Mouse (Mus musculus) splenic B cell, adult 2 months (primary cell): ENCODE data around the gene Cd2ap.

Experiments
- DNase-seq: peaks from one replicate; pipeline ENCODE4 v3.0.0-alpha.2; 2011; ENCODE audit warnings: low read depth, low spot score
- H3K27me3 ChIP-seq: 2 replicates; pipeline ENCODE4 v1.6.1; 2012; ENCODE audit warnings: mild to moderate bottlenecking, low read length, moderate library complexity, mixed read lengths; ENCODE audit not compliant: control insufficient read depth, poor library complexity, insufficient read depth, severe bottlenecking
- H3K36me3 ChIP-seq: 2 replicates; pipeline ENCODE4 v1.6.1; 2012; ENCODE audit warnings: mild to moderate bottlenecking, low read length, moderate library complexity, mixed read lengths; ENCODE audit not compliant: control insufficient read depth, poor library complexity, insufficient read depth, severe bottlenecking

Gene Cd2ap

DNA sequence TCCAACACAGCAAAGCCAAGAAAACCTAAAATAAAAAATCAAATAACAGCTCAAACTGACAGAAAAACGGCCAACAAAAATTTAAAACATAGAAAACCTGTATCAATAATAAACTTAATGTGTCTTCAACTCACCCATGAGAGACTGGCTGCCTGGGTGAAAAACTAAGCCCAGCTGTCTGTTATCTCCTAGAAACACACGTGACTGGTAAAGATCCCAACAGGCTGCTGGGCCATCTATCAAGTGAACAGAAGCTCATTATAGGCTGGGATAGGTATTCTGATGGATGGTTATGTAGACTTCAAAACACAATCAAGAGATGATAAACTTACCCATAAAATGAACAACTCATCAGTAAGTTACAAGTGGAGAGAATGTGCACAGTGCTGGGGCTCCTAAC lies 86.7 kb downstream of the Cd2ap start:
- no peak for DNase-seq
- Histone ChIP-seq H3K36me3 (no peaks in the 10 kb centered on the region), H3K27me3 (no peaks in the 10 kb centered on the region)

DNA sequence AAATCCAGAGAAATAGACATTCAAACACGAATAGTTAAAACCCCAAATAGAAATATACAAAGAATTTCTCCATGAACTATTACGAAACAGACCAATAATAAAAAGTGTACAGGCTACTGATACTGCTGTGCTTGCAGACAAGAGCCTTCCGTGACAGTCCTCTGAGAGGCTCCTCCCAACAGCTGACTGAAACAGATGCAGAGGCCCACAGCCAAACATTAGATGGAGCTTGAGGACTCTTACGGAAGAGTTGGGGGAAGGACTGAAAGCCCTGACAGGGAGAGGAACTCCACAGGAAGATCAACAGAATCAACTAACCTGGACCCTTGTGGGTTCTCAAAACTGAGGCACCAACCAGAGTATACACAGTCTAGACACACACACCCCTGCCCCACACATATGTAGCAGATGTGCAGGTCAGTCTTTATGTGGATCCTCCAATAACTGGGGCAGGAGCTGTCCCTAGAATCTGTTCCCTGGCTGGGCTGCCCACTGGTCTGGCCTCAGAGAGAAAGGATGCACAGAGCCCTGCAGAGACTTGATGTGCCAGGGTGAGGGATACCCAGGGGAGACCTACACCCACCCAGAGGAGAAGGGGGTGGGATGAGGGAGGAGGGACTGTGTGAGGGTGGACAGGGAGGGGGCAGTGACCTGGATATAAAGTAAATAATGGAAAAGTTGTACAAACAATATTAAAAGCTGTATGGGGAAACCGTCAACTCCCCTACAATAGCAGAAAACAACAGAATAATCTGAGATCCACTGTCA lies 87.6 kb downstream of the Cd2ap start:
- Histone ChIP-seq H3K36me3 (no peaks in the 10 kb centered on the region), H3K27me3 (no peaks in the 10 kb centered on the region)
- no peak for DNase-seq

GRCm38 (mm10) chr17:42782156-42782757 lies 94.2 kb downstream of the Cd2ap start:
- H3K36me3 ChIP-seq, result no peaks in the 10 kb centered on the region
- no peaks in the 10 kb centered on the region for H3K27me3 ChIP-seq
- DNase-seq, result peak; percentile 79

- no peak for DNase-seq
- H3K36me3 ChIP-seq, result no peaks in the 10 kb centered on the region
- H3K27me3 ChIP-seq, result no peaks in the 10 kb centered on the region
Measured at GRCm38 (mm10) chr17:42753791-42754190, 122.7 kb downstream of the Cd2ap start.

- no peak for DNase-seq
- H3K36me3 ChIP-seq, result no peaks in the 10 kb centered on the region
Measured at GRCm38 (mm10) chr17:42752173-42752572, 124.3 kb downstream of the Cd2ap start.

DNA sequence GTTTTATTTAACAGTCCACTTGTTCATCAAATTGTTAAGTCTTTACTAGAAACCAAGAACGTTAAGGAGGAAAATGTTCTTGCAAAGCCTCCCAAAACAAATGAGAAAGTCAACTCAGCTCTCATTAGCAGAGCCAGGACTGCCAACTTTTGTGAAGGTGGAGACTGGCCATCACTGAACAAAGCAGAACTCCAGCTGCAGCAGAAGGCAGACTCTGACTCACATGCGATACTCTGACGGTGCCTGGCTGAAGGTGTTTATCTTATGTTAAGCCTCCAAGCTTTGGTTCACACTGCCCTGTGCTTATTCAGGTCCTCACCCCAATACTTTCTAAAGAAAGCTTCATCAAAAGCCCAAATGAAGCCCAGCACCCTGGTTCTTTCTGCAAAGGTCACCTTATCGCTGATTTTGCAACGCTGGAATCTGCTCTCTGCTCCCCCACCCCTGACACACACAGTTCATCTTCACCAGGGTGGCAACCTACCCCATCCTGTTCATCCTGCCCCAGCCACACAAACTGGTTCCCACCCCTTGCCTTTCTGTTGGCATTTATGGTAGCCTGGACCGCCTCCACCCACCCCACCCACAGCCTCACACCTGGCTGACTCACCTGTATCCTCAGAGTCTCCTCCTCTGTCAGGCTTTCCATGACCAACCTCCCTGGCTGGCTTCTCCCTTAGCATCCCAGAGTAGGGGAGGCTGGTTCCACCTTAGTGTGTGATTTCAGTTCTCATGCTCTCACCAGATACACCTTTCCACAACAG lies 130.6 kb downstream of the Cd2ap start:
- no peaks in the 10 kb centered on the region for H3K36me3 ChIP-seq
- H3K27me3 ChIP-seq, result no peaks in the 10 kb centered on the region
- no peak for DNase-seq

More at GRCm38 (mm10) chr17:42752173-42752572, 124.3 kb downstream of the Cd2ap start:
- H3K27me3 ChIP-seq, result no peaks in the 10 kb centered on the region
